Mouse (Mus musculus): Measurements from ENCODE around the gene Chaf1a. TPM values are rescaled to one million over a fixed set of nuclear protein-coding genes. Genes with fewer than 3 reads are reported as not detected.
"Not testable (repeated sequence)": the region's sequence is repeated elsewhere in the genome, so short reads cannot be mapped to it uniquely, and the experiment has no call there.

Chaf1a gene
- total RNA-seq, 2 experiments from 2014 or later: 6.8 to 8.8 TPM

DNA sequence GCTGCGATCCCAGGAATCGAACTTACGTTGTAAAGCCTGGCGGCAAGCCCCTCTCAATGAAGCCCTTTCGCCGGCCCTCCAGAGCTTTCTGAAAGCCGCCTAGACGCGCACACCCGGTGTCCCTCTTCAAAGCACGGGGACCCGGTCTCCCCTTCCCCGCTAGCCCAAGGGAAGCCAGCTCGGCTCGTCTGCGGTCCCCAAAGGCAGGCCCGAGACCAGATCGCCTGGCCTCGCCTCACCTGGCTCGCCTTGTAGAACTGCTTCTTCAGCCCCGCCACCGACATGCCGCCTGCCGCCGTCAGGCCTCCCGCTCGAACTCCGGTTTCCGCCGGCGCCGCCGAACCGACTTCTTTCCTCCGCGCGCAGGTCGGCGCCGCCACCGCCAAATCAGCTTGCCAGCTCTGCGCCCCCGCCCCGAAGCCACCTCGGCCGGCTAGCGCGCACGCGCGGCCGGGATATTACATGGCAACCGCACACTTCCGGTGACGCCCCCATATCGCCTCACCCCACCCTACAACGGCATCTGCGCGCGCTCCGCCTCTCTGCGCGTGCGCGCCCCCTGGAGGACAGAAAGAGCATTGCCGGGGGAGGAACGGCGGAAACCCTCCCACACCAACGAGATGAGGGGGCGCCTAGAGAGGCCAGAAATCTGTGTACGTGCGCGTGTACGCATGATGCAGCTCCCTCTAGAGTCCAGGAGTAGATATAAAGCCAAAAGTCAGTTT, 3.9 kb upstream of the Chaf1a start, which contains the start of gene Sh3gl1:
TSS of gene Sh3gl1 (minus strand) at position 460 of the 725 bp plus-strand sequence.
- intact Hi-C loops (cut with DNase I): no loop called here

DNA sequence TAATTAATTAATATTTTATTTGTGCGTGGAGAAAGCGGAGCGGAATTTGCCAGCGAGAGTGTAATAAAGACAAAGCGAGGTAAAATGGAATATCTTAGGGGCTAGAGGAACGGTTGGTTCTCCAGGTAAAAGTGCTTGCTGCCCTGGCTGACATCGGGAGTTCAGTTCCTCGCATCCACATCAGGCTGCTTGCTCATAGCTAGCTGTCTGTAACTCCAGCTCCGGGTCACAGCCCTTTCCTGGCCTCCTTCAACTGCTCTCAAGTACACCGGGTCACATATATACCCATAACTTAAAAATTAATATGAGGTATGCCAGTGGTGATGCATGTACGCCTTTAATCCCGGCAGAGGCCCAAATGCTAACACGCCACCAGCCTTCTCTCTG, 3.3 kb upstream of the Chaf1a start:
- DNase-seq: no peak
- intact Hi-C loops (cut with DNase I): no loop called here

More for the DNA sequence above, 3.9 kb upstream of the Chaf1a start, which contains the start of gene Sh3gl1:
- peak; percentile 99 for DNase-seq

DNA sequence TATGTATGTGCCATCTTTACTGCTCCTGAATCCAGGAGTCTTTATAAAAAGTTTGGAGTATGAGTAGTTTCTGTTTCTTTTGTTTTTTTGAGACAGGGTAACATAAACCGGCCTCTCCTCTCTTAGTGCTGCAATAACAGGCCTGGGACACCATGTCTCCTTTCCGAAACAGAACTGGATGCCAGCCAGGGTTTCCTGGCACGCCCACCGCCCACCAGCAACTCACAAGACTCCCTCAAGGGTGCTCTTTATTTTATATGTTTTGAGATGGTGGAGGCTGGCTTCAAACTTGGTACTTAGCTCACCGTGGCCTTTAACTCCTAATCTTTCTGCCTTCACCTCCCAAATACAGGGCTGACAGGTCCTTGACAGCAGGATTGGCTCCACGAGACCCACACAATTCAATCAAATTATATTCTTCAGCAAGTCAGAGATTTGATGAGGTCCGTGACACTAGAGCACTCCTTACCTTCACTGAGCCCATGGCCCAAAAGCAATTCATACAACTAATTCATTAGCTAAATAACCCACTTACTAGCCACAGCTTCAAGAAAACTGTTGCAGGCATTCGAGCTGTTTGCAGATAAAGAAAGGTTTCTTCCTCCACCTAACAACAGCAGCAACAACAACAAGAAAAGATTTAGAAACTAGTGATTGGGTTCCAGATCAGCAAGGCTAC, 1.5 kb upstream of the Chaf1a start:
- DNase-seq: no peak
- intact Hi-C loops (cut with DNase I): no loop called here

DNA sequence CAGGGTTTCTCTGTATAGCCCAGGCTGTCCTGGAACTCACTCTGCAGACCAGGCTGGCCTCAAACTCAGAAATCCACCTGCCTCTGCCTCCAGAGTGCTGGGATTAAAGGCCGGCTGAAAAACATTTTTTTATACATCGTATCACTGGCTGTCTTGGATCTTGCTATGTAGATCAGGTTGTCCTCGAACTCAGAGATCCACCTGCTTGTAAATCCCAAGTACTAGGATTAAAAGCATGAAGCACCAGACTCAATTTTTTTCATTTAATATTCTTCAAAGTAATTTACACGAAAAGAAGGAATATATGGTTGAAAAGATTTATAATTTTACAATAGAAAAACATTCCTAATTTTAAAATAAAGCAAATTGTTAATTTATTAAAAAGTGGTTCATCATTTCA, 894 bp upstream of the Chaf1a start:
- DNase-seq: no peak
- intact Hi-C loops (cut with DNase I): no loop called here

DNA sequence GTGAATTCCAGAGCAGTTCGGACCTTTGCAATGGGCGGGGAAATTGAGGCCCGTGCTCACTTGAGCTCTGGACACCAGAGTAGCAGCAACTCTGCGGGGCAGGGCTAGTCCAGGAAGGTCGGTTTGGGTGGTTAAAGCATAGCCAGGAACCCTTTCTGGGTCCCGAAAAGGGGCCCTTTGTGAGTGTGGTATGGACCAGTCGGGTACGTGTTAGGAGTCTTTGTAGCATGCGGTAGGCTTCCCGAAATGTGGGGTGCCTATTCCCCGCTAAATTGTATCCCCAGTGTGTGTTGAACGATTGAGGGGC, 571 bp downstream of the Chaf1a start:
- no peak for DNase-seq
- intact Hi-C loops (cut with DNase I): no loop called here

DNA sequence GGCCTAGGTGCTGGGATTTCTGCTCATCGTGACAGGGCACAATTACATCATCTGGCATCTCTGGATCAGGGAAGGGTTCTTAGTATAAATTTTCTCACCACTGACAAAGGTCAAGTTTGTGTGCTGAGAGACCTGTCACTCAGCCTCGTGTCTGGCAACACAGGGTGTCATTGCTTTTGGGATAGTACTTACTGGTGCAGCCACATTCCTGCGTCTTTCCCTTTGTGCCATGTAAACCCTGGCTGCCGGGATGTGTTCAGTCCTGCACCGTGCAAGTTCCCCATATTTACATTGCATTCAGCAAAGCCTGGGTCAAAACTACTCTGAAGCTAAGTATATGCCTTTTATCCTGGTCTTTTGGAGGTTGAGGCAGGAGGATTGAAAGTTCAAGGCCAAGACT, 11.1 kb downstream of the Chaf1a start:
- intact Hi-C loops (cut with DNase I): no loop called here

DNA sequence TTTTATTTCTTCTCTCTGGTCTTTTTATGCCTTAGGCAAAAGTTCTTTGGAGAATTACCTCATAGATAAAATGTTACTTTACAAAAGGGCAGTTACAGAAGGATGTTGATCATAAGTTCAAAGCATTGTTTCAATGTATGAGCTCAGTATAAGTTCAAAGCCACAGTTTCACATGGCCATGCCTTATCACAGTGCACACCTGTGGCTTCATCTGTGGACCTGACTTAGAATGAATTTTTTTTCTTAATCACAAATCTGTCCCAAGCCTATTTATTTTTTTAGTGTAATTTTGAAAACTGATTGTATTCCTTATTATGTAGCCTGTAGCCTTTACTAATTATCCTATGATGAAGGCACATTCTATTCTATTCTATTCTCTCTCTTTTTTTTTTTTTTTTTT, 14.7 kb downstream of the Chaf1a start:
- no peak for DNase-seq
- intact Hi-C loops (cut with DNase I): no loop called here

More for the DNA sequence above, 11.1 kb downstream of the Chaf1a start:
- no peak for DNase-seq

DNA sequence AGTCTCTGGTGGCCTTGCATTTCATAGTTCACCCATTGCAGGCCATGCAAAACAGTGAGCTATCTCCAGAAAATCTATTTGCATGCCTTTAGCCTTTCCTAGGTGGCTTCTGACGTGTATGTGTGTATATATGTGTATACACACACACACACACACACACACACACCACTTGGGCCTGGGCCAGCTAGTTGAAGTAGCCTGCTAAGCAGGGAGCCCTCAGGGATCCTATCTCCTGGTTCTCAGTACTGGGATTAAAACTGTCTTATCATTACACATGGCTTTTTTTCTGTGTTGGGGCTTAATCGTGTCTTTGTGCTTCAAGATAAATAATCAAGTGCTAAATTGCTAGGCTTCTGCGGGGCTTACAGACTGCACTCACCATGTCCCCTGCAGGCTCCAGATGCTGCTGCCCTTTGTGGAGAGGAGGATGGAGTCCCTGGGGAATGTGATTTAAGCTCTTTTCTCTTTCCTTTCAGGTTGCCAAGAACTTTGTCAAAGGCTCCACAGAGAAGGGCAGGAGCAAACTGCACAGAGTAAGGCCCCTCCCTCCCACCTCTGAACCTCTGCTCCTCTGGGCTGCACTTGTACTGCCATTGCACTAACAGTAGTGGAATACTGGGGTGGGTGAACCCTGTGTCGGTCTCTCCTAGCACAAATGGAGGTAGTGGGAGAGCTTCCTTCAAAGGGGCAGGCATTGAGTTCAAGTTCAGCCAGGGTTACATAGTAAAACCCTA, 15.9 kb downstream of the Chaf1a start:
- intact Hi-C loops (cut with DNase I): no loop called here
- DNase-seq: no peak

DNA sequence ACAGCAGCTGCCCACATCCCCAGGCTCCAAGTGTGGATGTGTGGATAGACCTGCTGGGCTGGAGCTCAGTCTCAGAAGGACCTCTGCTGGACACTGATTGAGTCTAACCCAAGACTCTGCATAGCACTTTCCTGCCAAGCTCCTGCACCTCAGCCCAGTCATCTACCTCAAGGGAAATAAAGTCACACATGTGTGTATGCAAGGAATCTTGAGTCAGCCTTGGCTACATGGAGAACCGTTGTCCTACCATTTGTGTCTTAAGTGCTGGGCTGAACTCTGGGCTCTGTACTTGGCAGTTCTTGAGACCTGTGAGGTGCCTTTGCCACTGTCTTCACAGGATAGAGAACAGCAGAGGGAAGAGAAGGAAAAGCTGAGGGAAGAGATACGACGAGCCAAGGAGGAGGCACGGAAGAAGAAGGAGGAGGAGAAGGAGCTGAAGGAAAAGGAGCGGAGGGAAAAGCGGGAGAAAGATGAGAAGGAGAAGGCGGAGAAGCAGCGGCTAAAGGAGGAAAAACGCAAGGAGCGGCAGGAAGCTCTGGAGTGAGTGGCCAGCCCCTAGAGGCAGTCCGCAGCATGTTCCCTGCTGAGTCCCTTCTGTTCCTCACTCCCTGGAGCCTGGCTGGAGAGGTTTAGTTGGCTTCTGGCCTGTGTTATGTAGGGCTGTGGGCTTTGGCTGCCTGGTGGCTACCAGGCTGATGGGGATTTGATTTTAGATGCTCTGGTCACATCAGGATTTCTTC, 17.3 kb downstream of the Chaf1a start:
- intact Hi-C loops (cut with DNase I): no loop called here

DNA sequence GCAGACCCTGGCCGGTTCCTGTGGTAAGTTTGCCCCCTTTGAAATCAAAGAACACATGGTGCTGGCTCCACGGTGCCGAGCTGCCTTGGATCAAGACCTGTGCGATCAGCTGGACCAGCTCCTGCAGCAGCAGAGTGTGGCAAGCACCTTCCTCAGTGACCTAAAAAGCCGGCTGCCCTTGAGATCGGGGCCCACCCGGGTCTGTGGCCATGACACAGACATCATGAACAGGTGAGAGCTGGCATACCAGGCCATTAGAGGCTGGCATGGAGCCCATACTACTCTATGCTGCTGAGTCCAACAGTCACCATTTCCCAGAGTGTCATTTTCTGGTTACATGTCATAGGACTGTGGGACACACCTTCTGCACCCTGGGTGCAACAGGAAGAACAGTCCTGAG, 21.8 kb downstream of the Chaf1a start:
- intact Hi-C loops (cut with DNase I): no loop called here

More for the DNA sequence above, 17.3 kb downstream of the Chaf1a start:
- DNase-seq: no peak

DNA sequence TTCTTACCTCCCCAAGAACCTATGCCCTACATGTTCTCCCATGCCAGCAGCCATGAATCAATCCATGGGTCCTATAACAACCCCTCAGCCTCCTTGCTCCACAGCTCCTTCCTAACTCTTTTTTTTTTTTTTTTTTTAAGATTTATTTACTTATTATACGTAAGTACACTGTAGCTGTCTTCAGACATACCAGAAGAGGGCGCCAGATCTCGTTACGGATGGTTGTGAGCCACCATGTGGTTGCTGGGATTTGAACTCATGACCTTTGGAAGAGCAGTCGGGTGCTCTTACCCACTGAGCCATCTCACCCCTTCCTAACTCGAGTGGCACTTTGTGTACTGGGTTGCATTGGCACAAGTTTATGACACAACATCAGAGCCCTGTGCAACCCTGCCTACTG, 25.5 kb downstream of the Chaf1a start:
- DNase-seq; intact Hi-C loops (cut with DNase I): not testable (repeated sequence)

More for the DNA sequence above, 21.8 kb downstream of the Chaf1a start:
- no peak for DNase-seq

DNA sequence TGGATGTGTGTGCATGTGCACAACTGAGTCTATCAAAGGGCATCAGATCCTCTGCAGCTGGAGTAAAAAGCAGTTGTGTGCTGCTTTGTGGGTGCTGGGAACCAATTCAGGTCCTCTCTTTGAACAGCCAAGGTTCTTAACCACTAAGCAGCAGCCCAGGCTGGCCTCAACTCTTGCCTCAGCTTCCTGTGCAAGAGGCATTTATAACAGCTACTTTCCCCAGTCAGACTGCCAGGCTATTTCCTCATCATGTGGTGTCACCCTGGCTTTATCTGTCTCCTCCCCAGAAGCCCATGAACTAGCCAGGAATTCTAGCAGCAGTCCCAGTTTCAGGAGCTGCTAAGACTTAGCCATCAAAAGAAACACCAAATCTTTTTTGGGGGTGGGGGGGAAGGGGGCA, 26.2 kb downstream of the Chaf1a start:
- no peak for DNase-seq
- intact Hi-C loops (cut with DNase I): no loop called here

DNA sequence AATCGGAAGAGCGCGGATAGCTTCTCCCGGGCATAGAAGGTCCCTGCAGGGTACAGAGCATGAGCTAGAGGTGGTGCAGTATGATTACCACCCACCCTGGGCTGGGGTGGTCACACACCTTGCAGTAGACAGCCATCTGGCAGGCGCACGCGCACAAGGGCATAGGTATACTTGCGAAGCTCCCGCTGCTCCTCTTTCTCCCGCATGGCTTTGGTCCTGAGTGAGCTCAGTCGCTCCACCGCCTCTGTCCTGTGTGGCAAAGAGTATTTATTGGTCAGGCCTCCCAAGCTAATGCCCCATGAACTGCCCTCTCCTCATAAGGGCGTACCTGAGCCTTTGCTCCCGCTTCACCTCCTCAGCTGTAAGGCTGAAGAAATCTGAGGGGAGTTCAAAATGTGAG, 28.8 kb downstream of the Chaf1a start:
- intact Hi-C loops (cut with DNase I): no loop called here
- DNase-seq: no peak

DNA sequence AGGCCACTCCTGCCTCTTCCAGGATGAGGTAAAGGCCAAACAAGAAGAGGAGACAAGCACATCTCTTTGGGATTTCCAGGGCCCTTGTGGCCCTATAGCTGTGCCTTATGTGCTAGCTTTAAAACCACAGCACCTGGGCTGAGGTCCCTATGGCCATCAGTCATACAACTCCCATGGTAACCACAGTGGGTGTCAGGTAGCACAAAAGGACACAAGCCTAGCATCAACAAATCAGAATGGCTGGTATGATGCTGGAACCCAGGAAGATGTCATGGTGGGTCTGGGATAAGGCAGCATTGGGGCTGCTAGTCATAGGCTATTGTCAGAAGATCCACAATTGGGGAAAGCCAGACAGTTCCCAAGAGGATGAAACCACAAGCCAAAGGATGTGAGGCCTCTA, 30.9 kb downstream of the Chaf1a start:
- intact Hi-C loops (cut with DNase I): no loop called here
- no peak for DNase-seq

DNA sequence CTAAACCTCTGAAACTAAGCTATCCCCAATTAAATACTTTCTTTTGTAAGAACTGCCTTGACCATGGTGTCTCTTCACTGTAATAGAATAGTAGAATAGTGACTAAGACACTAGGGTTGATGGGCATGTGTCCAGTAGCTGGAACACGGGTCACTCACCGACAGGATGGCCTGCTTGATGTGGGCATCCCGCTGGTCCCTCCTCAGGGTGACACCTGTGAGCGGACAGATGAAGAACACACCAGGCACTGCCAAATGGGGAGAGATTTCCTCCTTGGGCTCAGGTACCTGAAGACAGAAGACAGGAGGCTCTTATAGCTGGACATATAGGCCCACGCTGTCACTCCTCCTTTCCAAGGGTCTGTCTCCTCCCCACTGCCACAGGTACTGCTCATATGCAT, 32.0 kb downstream of the Chaf1a start:
- DNase-seq: no peak
- intact Hi-C loops (cut with DNase I): no loop called here

DNA sequence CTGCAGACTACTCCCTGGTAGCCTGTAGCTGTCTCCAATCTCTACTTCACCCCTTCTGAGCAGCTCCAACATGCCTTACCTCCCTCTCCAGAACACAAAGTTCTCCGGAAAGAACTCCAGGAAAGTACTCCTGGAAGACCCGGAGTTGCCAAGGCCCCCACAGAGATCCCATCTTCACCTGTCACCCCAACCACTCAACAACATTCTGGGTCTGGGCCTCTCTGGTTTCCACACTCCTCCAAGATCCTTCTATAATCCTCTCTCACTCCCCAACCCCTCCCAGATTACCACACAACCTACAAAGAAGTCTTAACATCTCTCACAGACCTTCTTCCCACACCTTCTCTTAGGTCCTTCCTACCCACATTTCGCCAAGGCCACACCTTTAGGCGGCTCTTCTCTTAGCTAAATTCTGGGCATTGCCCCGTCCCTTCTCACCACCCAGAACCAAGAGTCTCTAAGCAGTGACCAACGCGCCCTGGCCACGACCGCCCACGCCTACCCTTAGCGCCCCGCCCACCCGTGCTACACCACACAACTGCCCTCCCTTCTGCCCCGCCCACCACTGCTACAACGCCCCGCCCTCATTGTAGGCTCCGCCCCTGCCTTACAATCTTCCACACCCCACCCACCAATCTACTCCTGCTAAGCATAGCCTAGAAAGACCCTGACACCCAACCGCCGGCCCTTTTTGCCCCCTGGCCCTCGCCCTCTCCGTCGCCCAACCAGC, 34.0 kb downstream of the Chaf1a start:
- DNase-seq: peak; percentile 80
- intact Hi-C loops (cut with DNase I): no loop called here

DNA sequence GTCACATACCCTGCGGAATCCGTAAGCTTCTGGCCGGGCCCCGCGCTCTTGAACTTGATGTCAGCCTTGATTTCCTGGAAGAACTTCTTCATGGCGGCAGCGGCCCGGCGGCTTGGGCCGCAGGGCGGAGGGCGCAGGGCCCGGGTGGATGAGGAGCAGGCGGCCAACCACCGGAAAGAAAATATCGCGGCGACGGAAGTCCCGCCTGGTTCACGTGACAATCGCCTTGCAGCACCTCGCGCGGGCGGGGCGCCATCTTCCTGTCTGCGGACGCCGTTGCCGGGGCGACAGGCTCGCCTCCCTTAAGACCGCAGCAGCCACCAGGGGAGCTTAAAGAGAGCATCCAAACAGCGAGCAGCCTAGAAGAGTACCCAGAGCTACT, 34.6 kb downstream of the Chaf1a start, which contains the start of gene Ubxn6:
TSS of gene Ubxn6 (minus strand) at position 202 of the 382 bp plus-strand sequence.
- peak; percentile 98 for DNase-seq
- intact Hi-C loops (cut with DNase I): no loop called here

DNA sequence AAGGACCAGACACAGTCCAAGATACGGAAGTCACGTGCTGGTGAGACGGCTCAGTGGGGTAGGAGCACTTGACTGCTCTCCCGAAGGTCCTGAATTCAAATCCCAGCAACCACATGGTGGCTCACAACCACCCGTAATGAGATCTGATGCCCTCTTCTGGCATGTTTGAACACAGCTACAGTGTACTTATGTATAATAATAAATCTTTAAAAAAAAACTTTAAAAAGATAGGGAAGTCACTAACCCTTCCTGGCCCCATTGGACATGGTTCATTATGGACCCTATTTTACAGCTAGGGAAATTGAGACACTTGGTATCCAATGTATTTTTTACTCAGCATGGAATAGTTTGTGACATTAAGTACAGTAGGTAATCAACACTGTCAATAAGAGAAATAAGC, 37.3 kb downstream of the Chaf1a start:
- intact Hi-C loops (cut with DNase I): no loop called here

DNA sequence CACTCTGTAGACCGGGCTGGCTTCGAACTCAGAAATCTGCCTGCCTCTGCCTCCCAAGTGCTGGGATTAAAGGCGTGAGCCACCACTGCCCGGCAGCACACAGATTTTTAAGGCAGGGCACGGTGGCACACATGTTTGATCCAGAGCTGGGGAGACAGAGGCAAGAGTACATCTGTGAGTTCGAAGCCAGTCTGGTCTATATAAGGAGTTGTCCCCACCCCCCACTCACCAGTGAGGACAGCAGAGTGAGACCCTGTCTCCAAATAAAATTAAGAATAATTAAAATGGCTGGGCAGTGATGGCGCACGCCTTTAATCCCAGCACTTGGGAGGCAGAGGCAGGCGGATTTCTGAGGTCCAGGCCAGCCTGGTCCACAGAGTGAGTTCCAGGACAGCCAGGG, 38.1 kb downstream of the Chaf1a start:
- DNase-seq; intact Hi-C loops (cut with DNase I): not testable (repeated sequence)

More for the DNA sequence above, 37.3 kb downstream of the Chaf1a start:
- no peak for DNase-seq
